Mouse (Mus musculus): ENCODE data around the gene Tubg1. TPM values are rescaled to one million over a fixed set of nuclear protein-coding genes. Genes with fewer than 3 reads are reported as not detected.

Gene Tubg1
- total and polyA plus RNA-seq, 3 experiments = 17.2 to 23.6 (median 22.7) TPM

DNA sequence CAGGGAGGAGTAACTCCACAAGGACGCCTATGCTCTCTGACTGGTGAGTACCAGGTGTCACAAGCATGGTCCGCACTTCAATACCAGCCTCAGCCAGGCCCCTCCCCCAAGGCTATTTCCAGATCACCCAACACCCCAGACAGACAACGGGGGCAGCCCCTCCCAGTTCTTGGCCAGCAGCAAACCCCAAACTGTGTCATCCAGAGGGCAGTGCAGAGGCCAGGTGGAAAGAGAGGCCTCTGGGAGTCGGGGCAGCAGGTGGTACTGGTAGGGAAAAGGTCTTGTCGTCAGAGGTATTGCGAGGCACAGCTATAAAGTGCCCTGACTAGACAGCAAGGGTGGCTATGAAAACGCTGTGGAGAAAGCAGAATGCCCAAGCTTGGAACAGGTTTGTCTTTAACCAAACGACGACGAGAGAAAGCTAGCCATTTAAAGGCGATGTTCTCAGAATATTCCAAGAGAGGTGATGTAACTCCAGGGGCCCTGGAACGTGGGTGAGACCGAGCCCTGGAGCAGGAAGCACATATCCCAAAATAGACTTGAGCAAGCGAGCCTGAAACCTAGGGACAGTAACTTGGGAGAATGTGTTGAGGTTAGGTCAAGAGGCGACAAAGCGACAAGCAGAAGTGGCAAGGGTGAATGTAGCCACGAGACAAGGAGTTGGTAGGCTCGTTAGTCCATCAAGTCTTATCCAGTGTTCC is 10.5 kb downstream of the Tubg1 start:
- Histone ChIP-seq H3K27ac (peak overlapping the region; percentile 82), H3K79me2 (replicated peaks; ENCODE audit: control insufficient read depth, insufficient read depth, low read length) (no peaks in the 10 kb centered on the region), H3K9ac (ENCODE audit: low read depth, low read length) (no peak overlapping the region; the same call in 1 of the 2 replicates), H3K36me3 (ENCODE audit: control insufficient read depth, insufficient read depth, low read length) (no peaks in the 10 kb centered on the region), H3K4me3 (no peak overlapping the region), H3K4me1 (ENCODE audit: control insufficient read depth, insufficient read depth, low read length) (no peaks in the 10 kb centered on the region; the same call in 1 of the 2 replicates), H3K27me3 (ENCODE audit: control insufficient read depth, insufficient read depth, low read length) (no peaks in the 10 kb centered on the region)
- 25% methylated on average over 18 of the region's 18 CpGs for WGBS
- DNase-seq = peak; percentile 66 to 84
- intact Hi-C loops (cut with DNase I) = no loop called here
- TF ChIP-seq EP300 (IDR thresholded peaks at IDR 0.05; ENCODE audit: insufficient read depth, low read depth, low read length) (peak; percentile 79), CTCF (IDR thresholded peaks at IDR 0.05) (no peak), POLR2A (IDR thresholded peaks at IDR 0.05; ENCODE audit: insufficient read depth, low read depth, low read length) (peak; percentile 19; the same call in 1 of the 2 replicates)

DNA sequence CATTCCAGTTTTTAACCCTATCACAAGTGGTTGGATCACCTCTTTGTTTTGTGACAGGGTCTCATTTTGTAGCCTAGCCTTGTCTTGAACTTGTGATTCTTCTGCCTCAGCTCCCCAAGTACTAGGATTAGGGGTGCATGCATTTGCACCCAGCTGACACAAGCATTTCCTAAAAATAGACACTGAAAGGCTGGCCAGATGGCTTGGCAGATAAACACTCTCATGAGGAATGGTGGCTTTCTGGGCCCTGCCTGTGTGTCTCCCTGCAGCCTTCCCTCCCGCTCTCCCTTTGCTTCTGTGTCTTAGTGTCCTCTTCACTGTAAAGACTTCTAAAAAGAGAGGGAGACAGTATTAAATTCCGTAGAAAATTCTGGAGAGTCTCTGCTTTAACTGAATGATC is 11.4 kb downstream of the Tubg1 start:
- H3K9ac ChIP-seq (ENCODE audit: low read depth, low read length) = no peak overlapping the region
- intact Hi-C loops (cut with DNase I) = no loop called here
- WGBS = 93% methylated on average over 2 of the region's 2 CpGs
- H3K27me3 ChIP-seq (ENCODE audit: control insufficient read depth, insufficient read depth, low read length) = no peaks in the 10 kb centered on the region
- H3K4me1 ChIP-seq (ENCODE audit: control insufficient read depth, insufficient read depth, low read length) = no peaks in the 10 kb centered on the region; the same call in 1 of the 2 replicates
- H3K79me2 ChIP-seq (replicated peaks; ENCODE audit: control insufficient read depth, insufficient read depth, low read length) = no peaks in the 10 kb centered on the region
- no peaks in the 10 kb centered on the region for H3K36me3 ChIP-seq (ENCODE audit: control insufficient read depth, insufficient read depth, low read length)
- no peak for TF ChIP-seq CTCF (IDR thresholded peaks at IDR 0.05)
- TF ChIP-seq EP300 (IDR thresholded peaks at IDR 0.05; ENCODE audit: insufficient read depth, low read depth, low read length) = no peak
- TF ChIP-seq POLR2A (IDR thresholded peaks at IDR 0.05; ENCODE audit: insufficient read depth, low read depth, low read length) = no peak
- no peak overlapping the region for H3K27ac ChIP-seq
- DNase-seq = no peak
- H3K4me3 ChIP-seq = no peak overlapping the region

DNA sequence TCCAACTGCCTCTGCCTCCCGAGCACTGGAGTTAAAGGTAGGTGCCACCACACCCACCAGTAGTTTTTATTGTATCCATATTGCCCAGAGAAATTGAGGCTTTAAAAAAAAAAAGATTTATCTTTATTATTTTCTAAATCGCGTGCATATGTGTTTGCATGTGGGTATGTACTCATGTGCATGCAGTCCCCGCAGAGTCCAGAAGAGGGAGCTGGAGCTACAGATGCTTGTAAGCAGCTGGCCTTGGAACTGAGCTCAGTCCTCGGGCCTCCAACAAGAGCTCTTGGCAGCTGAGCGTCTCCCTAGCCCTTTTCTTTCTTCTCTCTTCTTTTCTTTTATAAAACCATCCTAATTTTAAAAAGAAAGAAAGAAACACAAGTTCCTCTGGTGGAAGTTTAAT is 12.0 kb downstream of the Tubg1 start:
- H3K27ac ChIP-seq = no peak overlapping the region
- H3K36me3 ChIP-seq (ENCODE audit: control insufficient read depth, insufficient read depth, low read length) = no peaks in the 10 kb centered on the region
- H3K79me2 ChIP-seq (replicated peaks; ENCODE audit: control insufficient read depth, insufficient read depth, low read length) = no peaks in the 10 kb centered on the region
- H3K9ac ChIP-seq (ENCODE audit: low read depth, low read length) = no peak overlapping the region
- H3K4me1 ChIP-seq (ENCODE audit: control insufficient read depth, insufficient read depth, low read length) = no peaks in the 10 kb centered on the region; the same call in 1 of the 2 replicates
- no peak overlapping the region for H3K4me3 ChIP-seq
- TF ChIP-seq CTCF (IDR thresholded peaks at IDR 0.05) = peak; percentile 52
- TF ChIP-seq POLR2A (IDR thresholded peaks at IDR 0.05; ENCODE audit: insufficient read depth, low read depth, low read length) = no peak
- DNase-seq = no peak
- WGBS = 89% methylated on average over 6 of the region's 6 CpGs
- intact Hi-C loops (cut with DNase I) = no loop called here
- no peaks in the 10 kb centered on the region for H3K27me3 ChIP-seq (ENCODE audit: control insufficient read depth, insufficient read depth, low read length)

DNA sequence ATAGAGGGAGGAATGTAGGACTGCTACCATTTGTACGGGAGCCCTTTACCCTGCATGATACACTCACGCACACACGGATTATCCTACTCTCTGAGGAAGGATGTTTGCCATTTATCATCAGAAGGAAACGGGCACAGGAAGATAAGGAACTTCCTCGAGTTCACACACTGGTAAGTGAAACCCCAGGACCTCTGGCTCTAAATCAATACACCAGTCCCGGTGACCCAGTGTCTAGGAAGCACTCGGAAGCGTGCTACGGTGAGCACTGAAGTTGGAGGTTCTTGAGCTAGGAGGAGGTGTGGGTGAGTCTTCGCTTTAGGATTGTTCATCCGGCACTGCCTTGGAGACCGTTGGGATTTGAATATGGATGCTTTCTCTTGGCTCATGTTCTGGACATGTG is 13.3 kb downstream of the Tubg1 start:
- TF ChIP-seq CTCF (IDR thresholded peaks at IDR 0.05) (no peak), POLR2A (IDR thresholded peaks at IDR 0.05; ENCODE audit: insufficient read depth, low read depth, low read length) (no peak), EP300 (IDR thresholded peaks at IDR 0.05; ENCODE audit: insufficient read depth, low read depth, low read length) (no peak)
- H3K4me3 ChIP-seq = no peak overlapping the region
- DNase-seq = no peak
- no peaks in the 10 kb centered on the region for H3K36me3 ChIP-seq (ENCODE audit: control insufficient read depth, insufficient read depth, low read length)
- no peaks in the 10 kb centered on the region for H3K79me2 ChIP-seq (replicated peaks; ENCODE audit: control insufficient read depth, insufficient read depth, low read length)
- WGBS = 43% methylated on average over 12 of the region's 12 CpGs
- no peaks in the 10 kb centered on the region for H3K27me3 ChIP-seq (ENCODE audit: control insufficient read depth, insufficient read depth, low read length)
- no peaks in the 10 kb centered on the region; the same call in 1 of the 2 replicates for H3K4me1 ChIP-seq (ENCODE audit: control insufficient read depth, insufficient read depth, low read length)
- no peak overlapping the region for H3K27ac ChIP-seq
- H3K9ac ChIP-seq (ENCODE audit: low read depth, low read length) = no peak overlapping the region
- intact Hi-C loops (cut with DNase I) = no loop called here

DNA sequence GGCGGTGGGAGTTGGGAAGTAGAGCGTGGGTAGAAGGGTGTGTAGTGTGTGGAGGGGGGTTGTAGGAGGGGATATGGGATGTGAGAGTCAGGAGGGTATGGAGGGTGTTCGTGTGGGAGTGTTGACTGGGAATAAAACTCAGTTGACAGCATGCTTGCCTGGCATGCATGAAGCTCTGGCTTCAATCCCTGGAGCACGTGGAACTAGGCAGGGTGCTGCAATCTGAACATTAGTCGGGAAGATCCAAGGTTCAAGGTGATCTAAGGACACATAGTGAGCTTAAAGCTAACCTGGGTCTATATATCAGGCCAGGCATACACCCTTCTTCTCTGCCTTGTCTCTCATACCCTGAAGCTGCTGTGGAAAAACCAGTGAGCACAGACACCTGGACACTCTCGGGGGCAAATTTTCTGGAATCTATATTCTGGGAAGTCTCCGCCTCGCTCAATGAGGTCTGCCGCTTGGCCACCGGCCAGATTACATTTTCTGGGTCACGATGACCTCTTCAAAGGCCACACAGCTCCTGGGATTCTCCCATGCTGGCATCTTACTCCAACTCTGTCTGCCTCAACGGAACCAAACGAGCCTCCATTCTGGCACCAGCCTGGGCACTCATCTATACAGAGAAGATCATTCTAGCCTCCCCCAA is 14.6 kb downstream of the Tubg1 start:
- no peak overlapping the region for H3K4me3 ChIP-seq
- H3K9ac ChIP-seq (ENCODE audit: low read depth, low read length) = no peak overlapping the region
- H3K27ac ChIP-seq = no peak overlapping the region
- TF ChIP-seq POLR2A (IDR thresholded peaks at IDR 0.05; ENCODE audit: insufficient read depth, low read depth, low read length) (no peak), EP300 (IDR thresholded peaks at IDR 0.05; ENCODE audit: insufficient read depth, low read depth, low read length) (0 out of 2 replicates have a peak, but pooled peaks have one; percentile 75), CTCF (IDR thresholded peaks at IDR 0.05) (no peak)
- no peak for DNase-seq
- H3K79me2 ChIP-seq (replicated peaks; ENCODE audit: control insufficient read depth, insufficient read depth, low read length) = no peaks in the 10 kb centered on the region
- no peaks in the 10 kb centered on the region for H3K27me3 ChIP-seq (ENCODE audit: control insufficient read depth, insufficient read depth, low read length)
- WGBS = 54% methylated on average over 13 of the region's 13 CpGs
- no peaks in the 10 kb centered on the region for H3K36me3 ChIP-seq (ENCODE audit: control insufficient read depth, insufficient read depth, low read length)
- intact Hi-C loops (cut with DNase I) = no loop called here
- H3K4me1 ChIP-seq (ENCODE audit: control insufficient read depth, insufficient read depth, low read length) = peaks cover 3% of the 10 kb centered on the region

DNA sequence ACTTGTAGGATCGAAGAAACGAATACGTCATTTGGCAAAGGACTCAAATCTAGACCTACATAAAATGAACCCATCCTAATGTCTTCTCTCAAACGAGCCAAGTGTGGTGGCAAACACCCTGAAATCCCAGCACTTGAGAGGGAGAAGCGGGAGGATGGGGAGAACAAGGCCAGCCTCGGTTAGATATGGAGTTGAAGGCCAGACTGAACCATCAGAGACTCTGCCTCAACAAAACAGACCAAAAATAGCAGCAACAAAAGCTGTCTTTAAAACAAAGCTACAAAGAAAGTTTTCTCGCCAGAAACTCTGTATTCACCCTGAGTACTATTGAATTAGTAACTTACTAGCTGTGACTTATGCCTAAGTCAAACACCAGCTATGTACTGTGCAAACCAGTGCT is 17.3 kb downstream of the Tubg1 start:
- Histone ChIP-seq H3K4me1 (ENCODE audit: control insufficient read depth, insufficient read depth, low read length) (peaks cover 3% of the 10 kb centered on the region), H3K9ac (ENCODE audit: low read depth, low read length) (no peak overlapping the region), H3K4me3 (no peak overlapping the region), H3K36me3 (ENCODE audit: control insufficient read depth, insufficient read depth, low read length) (no peaks in the 10 kb centered on the region), H3K79me2 (replicated peaks; ENCODE audit: control insufficient read depth, insufficient read depth, low read length) (no peaks in the 10 kb centered on the region), H3K27me3 (ENCODE audit: control insufficient read depth, insufficient read depth, low read length) (no peaks in the 10 kb centered on the region), H3K27ac (no peak overlapping the region)
- intact Hi-C loops (cut with DNase I) = loop anchor here (5.0 kb wide), 1 partner anchor 35 kb away; the partner anchor contains the start of genes Cntnap1 and Plekhh3
- TF ChIP-seq POLR2A (IDR thresholded peaks at IDR 0.05; ENCODE audit: insufficient read depth, low read depth, low read length) (no peak), CTCF (IDR thresholded peaks at IDR 0.05) (no peak), EP300 (IDR thresholded peaks at IDR 0.05; ENCODE audit: insufficient read depth, low read depth, low read length) (no peak)
- WGBS = 79% methylated on average over 7 of the region's 7 CpGs
- no peak for DNase-seq

Data from heart, adult 2 months (tissue).